Mouse (Mus musculus): ENCODE measurements around the gene Mpped2.

DNA sequence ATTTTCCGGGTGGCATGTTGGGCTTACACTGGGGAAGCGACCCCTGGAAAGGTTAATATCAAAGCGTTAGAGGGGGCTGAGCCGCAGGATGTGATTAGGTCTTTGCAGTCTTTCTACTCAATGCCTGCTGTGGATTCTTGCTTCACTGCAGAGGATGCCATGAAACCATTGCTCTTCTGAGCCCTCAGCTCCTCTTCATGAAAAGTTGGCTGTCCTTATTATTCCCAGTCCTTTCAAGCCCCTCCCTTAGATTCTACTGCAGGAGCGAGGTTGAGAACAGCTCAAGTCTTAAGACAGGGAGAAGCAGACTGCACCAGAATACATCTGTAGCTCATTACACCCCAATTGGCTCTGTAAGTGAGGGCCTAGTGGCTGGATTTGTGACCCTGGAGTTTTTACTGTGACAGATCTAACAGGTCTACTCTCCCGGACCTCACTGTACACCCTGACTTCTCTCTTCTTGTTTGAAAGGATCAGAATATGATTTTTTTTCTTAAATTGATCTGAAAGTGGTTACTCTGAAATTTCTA lies 218.9 kb downstream of the Mpped2 start:
- TF ChIP-seq POLR2A (IDR thresholded peaks at IDR 0.05; ENCODE audit: insufficient read depth, low read depth, low read length) (no peak), CTCF (IDR thresholded peaks at IDR 0.05; ENCODE audit: insufficient read depth, low read depth, low read length) (no peak)
